Mouse (Mus musculus) neural tube, embryonic 10.5 days (tissue): ENCODE data around the gene Ctsw.

Experiments used
- DNase-seq: peaks from one replicate; pipeline ENCODE4 v3.0.0-alpha.2; 2017; ENCODE audit warnings: low spot score; ENCODE audit errors: extremely low spot score

Ctsw gene

GRCm38 (mm10) chr19:5463791-5464562 lies 4.3 kb downstream of the Ctsw start:
- DNase-seq = peak; percentile 76

DNA sequence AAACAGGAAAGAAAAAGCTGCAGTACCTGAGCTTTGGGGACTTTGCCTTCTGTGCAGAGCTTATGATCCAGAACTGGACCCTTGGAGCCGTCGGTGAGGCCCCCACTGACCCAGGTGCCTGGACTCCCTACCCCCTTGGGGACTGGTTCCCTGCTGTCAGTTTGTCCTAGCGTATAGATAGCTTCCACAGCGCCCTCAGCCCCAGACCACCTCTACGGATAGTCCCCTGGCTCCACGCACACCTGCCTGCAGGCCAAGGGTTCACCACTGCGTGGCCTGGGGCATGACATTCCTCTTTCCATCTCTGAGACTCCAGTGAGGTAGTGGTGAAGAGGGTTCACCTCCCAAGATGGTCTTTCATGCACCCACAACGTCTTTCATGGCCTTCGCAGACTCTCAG lies 5.1 kb downstream of the Ctsw start:
- DNase-seq = no peak

DNA sequence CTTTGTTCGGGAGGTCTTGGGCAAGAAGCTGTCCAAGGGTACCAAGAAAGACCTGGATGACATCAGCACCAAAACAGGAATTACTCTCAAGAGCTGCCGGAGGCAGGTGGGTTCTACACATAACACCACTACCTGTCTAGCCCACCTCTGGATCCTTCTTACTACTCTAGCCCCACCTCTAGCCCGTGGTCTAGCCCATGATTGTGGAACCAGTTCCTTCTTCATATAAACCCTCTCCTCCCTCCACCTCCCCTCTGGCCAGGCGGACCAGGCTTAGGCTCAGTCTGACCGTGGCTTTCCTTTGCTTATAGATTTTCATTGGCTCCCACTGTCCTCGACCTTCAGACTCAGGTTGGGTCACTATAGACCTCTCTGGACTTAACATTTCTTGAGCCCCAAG lies 6.9 kb downstream of the Ctsw start:
- DNase-seq = no peak

- peak; percentile 95 for DNase-seq
Measured at GRCm38 (mm10) chr19:5460465-5460911, 7.8 kb downstream of the Ctsw start, which contains the start of gene Fibp. Fibp (plus strand) TSS chr19:5460615.

DNA sequence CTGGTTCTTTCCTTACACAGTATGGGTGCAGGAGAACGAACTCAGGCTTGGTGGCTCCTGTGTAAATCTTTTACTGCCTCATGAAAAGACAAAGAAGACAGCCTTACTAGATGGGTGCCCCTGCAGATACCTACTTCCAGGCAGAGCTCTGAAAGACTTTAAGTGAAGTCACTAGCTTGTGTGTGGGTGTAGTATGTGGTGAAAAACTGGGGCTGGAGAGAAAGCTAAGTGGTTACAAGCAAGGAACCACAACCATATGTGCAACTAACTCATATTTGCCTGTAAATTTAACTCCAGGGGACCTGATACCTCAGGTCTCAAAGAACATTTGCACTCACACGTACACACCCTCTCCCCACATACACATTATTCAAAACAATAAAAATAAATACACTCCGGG lies 8.4 kb downstream of the Ctsw start:
- DNase-seq = no peak

DNA sequence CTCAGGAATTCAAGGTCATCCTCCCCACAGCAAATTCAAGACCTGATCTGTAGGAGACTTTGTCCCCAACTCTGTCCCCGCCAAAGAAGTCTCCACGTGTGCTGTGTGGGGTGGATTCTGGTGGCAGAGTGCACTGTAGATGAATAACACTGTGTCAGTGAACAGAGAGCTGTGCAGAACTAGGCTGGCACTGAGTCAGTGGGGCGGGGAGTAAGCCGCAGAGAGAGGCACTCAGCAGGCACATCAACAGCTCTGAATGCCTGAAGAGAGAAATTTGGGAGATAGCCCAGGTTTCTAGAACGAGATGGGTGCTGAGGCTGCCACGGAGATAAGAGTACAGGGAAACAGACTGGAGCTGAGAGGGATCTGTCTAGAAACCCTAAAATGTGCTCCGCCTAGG lies 9.3 kb downstream of the Ctsw start:
- DNase-seq = no peak

DNA sequence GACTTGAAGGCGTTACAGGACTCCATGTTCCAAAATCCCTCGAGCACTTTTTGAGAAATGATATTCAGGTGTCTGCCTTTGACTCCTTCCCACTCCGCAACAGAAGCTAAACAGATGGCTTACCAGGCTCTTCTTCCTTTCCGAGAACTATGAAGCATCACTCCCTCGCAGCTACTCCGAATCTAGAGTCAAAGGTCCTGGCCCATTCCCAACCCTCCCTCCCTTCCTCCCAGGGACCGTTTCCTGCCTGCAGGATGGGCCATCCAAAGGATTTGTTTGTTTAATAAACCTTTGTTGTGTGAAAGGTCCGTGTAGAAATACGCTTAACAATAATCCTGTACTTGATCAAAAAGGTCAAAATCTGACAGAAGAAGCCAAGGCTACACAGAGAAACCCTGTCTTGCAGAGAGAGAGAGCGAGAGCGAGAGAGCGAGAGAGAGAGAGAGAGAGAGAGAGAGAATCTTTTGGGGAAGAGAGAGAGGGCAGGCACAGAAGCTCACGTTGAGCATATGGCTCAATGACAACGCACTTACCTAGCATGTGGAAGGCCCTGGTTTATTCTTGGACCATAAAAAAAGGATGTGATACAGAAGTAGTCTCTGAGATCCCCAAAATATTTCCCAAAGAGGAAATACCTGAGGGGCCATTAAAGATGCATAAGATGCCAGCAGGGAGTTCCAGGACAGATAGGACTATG lies 10.4 kb downstream of the Ctsw start, which contains the start of gene Ccdc85b:
Gene Ccdc85b (minus strand): TSS at position 149 of the 697 bp plus-strand sequence.
- DNase-seq = no peak

DNA sequence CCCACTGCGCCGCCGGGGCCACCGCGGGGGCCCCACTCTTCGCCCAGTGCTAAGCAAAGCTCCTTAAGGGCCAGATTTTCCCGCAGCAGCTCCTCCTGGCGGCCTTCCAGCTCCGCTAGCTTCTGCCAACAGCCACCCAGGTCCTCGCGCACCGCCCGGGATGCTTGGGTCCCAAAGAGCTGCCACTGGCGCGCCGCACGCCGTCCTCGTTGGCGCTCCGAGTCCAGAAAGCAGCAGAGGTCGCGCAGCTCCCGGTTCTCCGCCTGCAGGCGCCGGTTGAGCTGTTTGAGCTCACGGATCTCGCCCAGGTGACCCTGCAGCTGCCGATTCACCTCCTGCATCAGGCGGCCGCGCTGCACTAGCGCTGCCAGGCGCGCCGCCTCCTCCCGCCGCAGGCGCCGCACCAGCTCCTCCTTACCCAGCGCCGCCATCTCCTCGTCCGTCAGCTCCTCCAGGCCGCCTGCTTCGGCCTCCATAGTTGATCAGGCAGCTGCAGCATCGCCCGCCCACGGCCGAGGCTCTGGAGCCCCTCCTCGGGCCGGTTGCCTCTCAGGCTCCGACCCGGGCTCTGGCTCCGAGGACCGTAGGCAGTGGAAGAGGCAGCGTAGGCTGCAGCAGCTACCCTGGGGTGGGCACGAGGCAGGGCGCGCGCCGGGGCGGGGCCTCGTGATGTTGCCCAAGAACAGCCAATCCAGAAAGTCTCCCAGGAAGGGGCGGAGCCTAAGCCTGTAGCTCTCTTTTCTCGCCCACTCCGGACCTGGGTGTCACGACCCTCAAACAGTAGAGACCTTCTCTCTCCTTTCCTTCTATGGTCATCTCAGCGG lies 11.2 kb downstream of the Ctsw start:
- peak; percentile 95 for DNase-seq

DNA sequence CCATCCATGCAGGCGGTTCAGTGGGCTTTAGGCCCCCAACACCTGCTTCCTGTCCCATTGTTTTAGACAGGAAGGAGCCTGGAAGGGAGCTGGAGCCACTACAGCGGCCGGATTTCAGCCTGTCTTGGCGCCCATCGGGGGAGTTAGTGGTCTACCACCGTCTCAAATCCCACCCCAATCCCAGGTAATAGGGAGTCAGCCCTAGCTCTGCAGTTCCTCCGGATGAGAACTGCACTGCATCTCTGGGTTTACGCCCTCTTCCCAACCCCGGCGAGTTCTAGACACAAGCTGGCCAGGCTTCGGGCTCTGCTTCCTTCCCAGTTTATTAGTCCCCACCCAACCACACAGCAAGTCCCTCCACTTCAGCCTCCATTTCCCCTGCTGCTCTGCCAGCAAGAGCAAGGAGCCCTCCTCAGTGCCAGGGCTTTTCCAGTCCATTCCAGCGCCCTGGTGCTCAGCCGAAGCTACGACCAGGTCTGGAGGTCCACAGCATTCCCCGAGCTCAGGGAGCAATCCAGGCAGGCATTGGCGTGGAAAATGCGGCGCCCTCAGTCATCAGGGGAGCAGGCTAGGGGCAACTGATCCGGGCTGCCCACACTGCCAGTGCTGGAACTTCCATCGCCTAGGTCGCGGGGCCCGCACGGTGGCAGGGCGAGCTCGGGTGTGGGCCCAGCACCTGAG lies 11.9 kb downstream of the Ctsw start:
- DNase-seq = peak; percentile 24

- no peak for DNase-seq
Measured at GRCm38 (mm10) chr19:5455568-5455967, 12.7 kb downstream of the Ctsw start.

DNA sequence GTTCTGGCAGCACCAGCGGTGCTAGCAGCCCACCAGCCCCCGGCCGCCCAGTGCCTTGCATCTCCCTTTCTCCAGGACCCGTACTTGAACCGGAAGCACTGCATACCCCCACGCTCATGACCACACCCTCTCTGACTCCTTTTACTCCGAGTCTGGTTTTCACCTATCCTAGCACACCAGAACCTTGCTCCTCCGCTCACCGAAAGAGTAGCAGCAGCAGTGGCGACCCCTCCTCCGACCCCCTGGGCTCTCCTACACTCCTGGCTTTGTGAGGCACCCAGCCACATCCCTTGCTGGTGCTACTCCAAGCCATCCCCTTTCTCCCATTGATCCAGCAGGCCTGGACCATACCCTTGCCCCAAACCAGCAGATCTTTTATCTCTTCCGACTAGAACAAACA lies 13.3 kb downstream of the Ctsw start:
- DNase-seq = no peak

GRCm38 (mm10) chr19:5451766-5452165 lies 16.5 kb downstream of the Ctsw start:
- DNase-seq = no peak

- DNase-seq = no peak
Measured at GRCm38 (mm10) chr19:5449673-5450072, 18.6 kb downstream of the Ctsw start.

DNA sequence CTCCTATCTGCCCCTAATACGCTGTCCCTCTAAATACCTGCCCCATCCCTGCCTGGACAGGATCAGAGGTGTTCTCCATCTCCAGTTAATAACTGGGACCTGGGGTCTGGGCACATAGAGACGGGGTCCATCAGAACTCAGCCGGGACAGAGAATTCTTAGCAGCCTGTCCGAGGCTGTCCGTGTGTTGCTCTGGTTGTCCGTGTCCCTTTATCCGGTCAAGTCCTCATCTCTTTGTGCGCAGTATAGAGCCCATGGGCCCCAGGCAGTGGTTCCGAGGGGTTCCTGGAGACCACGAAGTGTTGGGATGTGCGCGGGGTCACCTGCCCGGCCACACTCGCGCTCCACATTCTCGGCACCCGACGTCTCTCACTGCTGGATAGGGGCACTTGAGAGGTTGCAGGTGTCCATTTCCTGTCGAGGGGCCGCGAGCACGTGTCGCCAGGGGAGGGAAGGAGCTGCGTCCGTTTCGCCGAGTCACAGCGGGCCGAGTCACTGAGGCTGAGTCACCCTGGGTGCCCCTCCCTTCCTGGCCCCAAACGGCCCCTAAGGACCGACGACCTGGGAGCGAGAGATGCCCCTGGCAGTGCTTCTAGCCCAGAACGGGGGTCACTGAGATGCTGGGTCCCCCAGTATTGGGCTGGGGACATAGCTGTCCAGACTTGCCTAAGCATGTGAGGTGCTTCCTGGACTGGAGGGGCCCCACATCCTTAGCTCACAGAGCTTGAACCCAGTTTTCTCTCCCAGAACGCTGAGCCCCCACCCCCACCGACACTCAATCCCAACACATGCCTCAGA lies 19.8 kb downstream of the Ctsw start:
- DNase-seq = peak; percentile 46

- peak; percentile 68 for DNase-seq
Measured at GRCm38 (mm10) chr19:5447515-5448353, 20.6 kb downstream of the Ctsw start, which contains the start of gene Fosl1. Fosl1 (plus strand) TSS chr19:5447547.

GRCm38 (mm10) chr19:5445747-5446146 lies 22.6 kb downstream of the Ctsw start:
- DNase-seq = no peak

DNA sequence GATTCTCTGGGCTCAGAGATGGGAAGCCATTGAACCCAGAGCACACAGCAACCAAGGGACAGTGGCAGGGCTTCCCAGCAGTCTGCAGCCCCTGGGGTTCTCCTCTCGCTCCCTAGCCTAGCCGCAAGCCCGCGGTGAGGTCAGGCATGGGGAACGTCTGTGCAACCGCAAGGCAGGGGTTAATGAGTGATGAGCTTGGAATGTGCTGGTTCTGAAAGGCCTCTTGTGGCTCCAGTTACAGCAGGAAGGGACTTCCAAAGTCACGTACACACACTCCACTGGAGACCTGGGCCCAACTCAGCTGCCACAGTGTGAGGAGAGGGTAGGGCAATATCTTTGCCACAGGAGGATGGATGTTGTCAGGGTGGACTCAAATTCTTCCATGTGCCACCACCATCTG lies 23.4 kb downstream of the Ctsw start:
- no peak for DNase-seq

DNA sequence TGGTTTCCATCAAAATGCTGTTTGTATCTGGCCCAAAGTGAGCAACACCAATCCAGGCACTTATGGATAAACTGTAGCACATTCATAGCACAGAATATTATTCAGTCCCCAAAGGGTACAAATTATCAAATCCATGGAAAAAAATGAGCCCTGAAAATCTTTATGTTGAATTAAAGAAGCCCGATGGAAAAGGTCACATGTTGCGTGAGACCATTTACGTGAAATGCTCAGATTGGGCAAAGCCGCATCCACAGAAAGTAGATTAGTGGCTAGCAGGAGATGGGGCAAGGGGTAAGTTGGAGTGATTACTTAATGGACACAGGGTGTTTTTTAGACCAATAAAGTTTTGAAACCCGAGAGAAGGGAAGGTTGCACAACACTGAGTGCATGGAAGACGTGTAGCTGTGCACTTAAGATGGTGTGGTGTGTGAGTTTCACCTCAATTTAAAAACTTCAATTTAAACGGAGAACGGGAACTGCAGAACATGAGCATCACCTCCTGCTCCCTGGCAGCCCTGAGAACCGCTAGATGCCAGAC lies 23.9 kb downstream of the Ctsw start:
- DNase-seq = no peak

GRCm38 (mm10) chr19:5433951-5434350 lies 34.4 kb downstream of the Ctsw start:
- DNase-seq = no peak
